Mouse (Mus musculus) heart, postnatal 36 days (tissue): ENCODE measurements at regions not wholly inside any gene's neighbourhood (a gene's known extent, or its start where the extent isn't known, plus 50 kb on each side); places are given as distances from the start of the nearest gene placed in this dataset.

ENCODE experiments used
- DNase-seq, 2 experiments: peaks; one replicate each; pipeline ENCODE4 v3.0.0; 2021 to 2022
- intact Hi-C: fragments of 180-260 bp; cut with DNase I; formaldehyde crosslinking; loops from one replicate; pipeline ENCODE4 v1.15.1; 2025

DNA sequence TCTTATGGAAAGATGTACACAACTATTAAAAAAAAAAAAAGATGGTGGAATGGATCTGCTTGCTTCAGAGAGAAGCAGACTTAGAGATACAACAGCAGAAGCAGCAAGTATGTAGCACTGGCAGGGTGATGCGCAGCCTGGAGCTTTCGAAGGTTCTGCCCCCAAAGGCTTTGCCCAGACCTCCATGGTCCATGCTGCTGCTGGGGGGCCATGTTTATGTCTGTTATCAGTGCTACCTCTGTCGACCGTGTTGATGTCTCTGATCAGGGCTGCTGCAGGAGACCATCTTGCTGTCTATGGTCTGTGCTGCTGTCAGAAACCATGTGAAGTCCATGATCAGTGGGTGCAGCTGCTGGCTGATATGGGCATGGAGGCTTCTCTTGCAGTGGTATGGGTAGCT lies 88.6 kb upstream of the Fam189a1 start:
- no peak for DNase-seq
- intact Hi-C loops = no loop called here

DNA sequence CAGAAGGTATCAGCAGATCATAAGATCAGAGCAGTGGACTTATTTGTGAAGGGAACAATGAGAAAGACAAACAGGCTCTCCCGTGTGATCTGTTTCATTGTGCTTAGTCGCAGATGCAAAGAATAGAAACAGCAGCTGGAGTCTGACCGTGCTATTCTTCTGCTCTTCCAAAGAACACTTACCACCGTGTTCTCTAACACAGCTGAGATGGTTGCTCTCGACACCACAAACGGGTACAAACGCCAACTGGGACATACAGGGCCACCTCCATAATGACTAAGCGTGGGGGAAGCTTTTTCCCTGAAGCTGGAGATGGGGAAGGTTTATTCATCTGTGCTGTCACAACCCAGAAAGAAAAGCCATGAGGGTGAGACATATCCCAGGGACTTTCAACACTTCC lies 84.8 kb upstream of the Fam189a1 start:
- intact Hi-C loops = no loop called here
- DNase-seq = no peak

GRCm38 (mm10) chr7:65235701-65236100 lies 79.3 kb upstream of the Fam189a1 start:
- intact Hi-C loops = no loop called here
- no peak for DNase-seq

GRCm38 (mm10) chr7:65233681-65234080 lies 77.3 kb upstream of the Fam189a1 start:
- intact Hi-C loops = no loop called here
- no peak for DNase-seq

DNA sequence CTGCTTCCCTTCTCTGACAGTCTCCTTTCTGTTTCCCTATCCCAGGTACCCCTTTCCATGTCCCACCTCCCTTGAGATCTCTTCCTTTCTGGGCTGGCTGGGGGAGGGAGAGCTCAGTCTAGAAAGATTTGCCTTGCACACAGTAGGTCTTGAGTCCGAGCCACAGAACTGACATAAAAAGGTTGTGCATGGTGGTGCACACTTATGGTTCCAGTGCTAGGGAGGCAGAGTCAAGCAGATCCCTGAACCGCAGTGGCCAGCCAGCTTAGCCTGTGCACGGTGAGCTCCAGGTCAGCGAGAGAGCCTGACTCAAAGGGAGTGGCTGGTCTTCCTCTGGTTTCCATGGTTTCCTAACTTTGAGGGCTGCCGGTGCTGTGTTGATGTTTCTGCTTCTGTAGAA lies 72.9 kb upstream of the Fam189a1 start:
- intact Hi-C loops = no loop called here

GRCm38 (mm10) chr7:65226218-65226617 lies 69.8 kb upstream of the Fam189a1 start:
- no peak for DNase-seq
- intact Hi-C loops = no loop called here

More for the DNA sequence above, 72.9 kb upstream of the Fam189a1 start:
- DNase-seq = no peak

- no peak for DNase-seq
- intact Hi-C loops = loop anchor here (10.0 kb wide), 1 partner anchor 301 kb away; no protein-coding TSS in a partner anchor
Observed at GRCm38 (mm10) chr7:65213216-65213925, 57.0 kb upstream of the Fam189a1 start.

- intact Hi-C loops = no loop called here
- no peak for DNase-seq
Observed at GRCm38 (mm10) chr7:65207240-65207639, 50.9 kb upstream of the Fam189a1 start.
